In genomic region chr8:26884350-26884749, GRCm38 (mm10) we compare ENCODE assay signal across 25 mouse cellular contexts.
DNase-seq lines count a peak whose midpoint lies in the region; ATAC-seq and TF ChIP-seq lines count a peak whose summit lies in the region.
"Had no signal": no experiment of that assay in that cellular context is flagged by ENCODE, and none has a peak within 500 bp of the region (broad histone marks: within the 10 kb centered on the region; RNA-seq: fewer than 3 reads in every experiment).

No protein-coding gene starts in this region.

- H3K27ac ChIP-seq in heart, embryonic 12.5 days (ENCODE audit: poor library complexity, severe bottlenecking): 0 out of 2 replicates have a peak overlapping the region, but pooled peaks have one; percentile 35
- peak overlapping the region; percentile 17; the same call in 1 of the 2 replicates for H3K27ac ChIP-seq in limb, embryonic 12.5 days
- no peak overlapping the region for H3K27ac ChIP-seq in limb, embryonic 10.5 days
- H3K27ac ChIP-seq in stomach, embryonic 16.5 days (ENCODE audit: low read length): no peak overlapping the region
- no peak overlapping the region for H3K27ac ChIP-seq in stomach, postnatal 0 days (replicated peaks)
- H3K27ac ChIP-seq: embryonic facial prominence, embryonic 15.5 days; forebrain, embryonic 12.5 days; hindbrain, postnatal 0 days; kidney, embryonic 15.5 days; limb, embryonic 13.5 days; midbrain, embryonic 13.5 days; neural tube, embryonic 13.5 days had no signal

- no peaks in the 10 kb centered on the region for H3K27me3 ChIP-seq in heart, embryonic 12.5 days (replicated peaks)
- H3K27me3 ChIP-seq in limb, embryonic 12.5 days: peaks cover 37% of the 10 kb centered on the region
- peaks cover 84% of the 10 kb centered on the region for H3K27me3 ChIP-seq in limb, embryonic 10.5 days (ENCODE audit: low read depth, poor library complexity, severe bottlenecking)
- no peaks in the 10 kb centered on the region; the same call in 1 of the 2 replicates for H3K27me3 ChIP-seq in stomach, embryonic 16.5 days (ENCODE audit: control insufficient read depth, insufficient read depth, low read length)
- no peaks in the 10 kb centered on the region for H3K27me3 ChIP-seq in stomach, postnatal 0 days (ENCODE audit: control insufficient read depth, insufficient read depth, low read length)
- H3K27me3 ChIP-seq: embryonic facial prominence, embryonic 15.5 days; forebrain, embryonic 12.5 days; midbrain, embryonic 13.5 days; Patski had no signal

- H3K4me2 ChIP-seq in heart, embryonic 12.5 days: no peak overlapping the region
- no peak overlapping the region for H3K4me2 ChIP-seq in limb, embryonic 12.5 days
- H3K4me2 ChIP-seq in stomach, embryonic 16.5 days (ENCODE audit: low read depth, low read length): no peak overlapping the region
- H3K4me2 ChIP-seq in stomach, postnatal 0 days (replicated peaks; ENCODE audit: low read depth): no peak overlapping the region
- H3K4me2 ChIP-seq: embryonic facial prominence, embryonic 15.5 days; forebrain, embryonic 12.5 days; kidney, embryonic 15.5 days; limb, embryonic 13.5 days; liver, embryonic 11.5 days; midbrain, embryonic 13.5 days; neural tube, embryonic 13.5 days had no signal

- no peak for DNase-seq in heart, postnatal 25 days (ENCODE audit: low spot score)
- no peak for DNase-seq in limb, embryonic 10.5 days (ENCODE audit: low spot score)
- no peak for DNase-seq in stomach, postnatal 0 days (ENCODE audit: low spot score)
- DNase-seq in ovary, postnatal 36 days (ENCODE audit: low spot score): no peak
- DNase-seq: adrenal gland, postnatal 10 days; cerebellum, adult 8-10 months; cerebellum, postnatal 25 days; embryo, embryonic 11 days; forebrain, postnatal 0 days; kidney, adult 18-20 months; kidney, postnatal 25 days; thymus, adult 18-20 months; thymus, postnatal 36 days had no signal

- WGBS in heart, embryonic 12.5 days: 77% methylated on average over 13 of the region's 13 CpGs
- 59% methylated on average over 13 of the region's 13 CpGs for WGBS in limb, embryonic 12.5 days
- 70% methylated on average over 13 of the region's 13 CpGs for WGBS in limb, embryonic 10.5 days
- 42% methylated on average over 13 of the region's 13 CpGs for WGBS in stomach, embryonic 16.5 days
- WGBS in stomach, postnatal 0 days: 49% methylated on average over 13 of the region's 13 CpGs

- no peaks in the 10 kb centered on the region for H3K36me3 ChIP-seq in heart, embryonic 12.5 days
- H3K36me3 ChIP-seq in limb, embryonic 12.5 days: no peaks in the 10 kb centered on the region
- H3K36me3 ChIP-seq in limb, embryonic 10.5 days: no peaks in the 10 kb centered on the region
- no peaks in the 10 kb centered on the region for H3K36me3 ChIP-seq in stomach, embryonic 16.5 days (ENCODE audit: control insufficient read depth, insufficient read depth, low read length)
- H3K36me3 ChIP-seq in stomach, postnatal 0 days (ENCODE audit: control insufficient read depth, insufficient read depth, low read length): no peaks in the 10 kb centered on the region
- H3K36me3 ChIP-seq: embryonic facial prominence, embryonic 15.5 days; forebrain, embryonic 12.5 days; kidney, embryonic 15.5 days; limb, embryonic 13.5 days; midbrain, embryonic 13.5 days; neural tube, embryonic 13.5 days had no signal

- intact Hi-C loops in heart, postnatal 25 days (cut with DNase I): loop anchor here (5.0 kb wide), 2 partner anchors 77 to 197 kb away; no protein-coding TSS in a partner anchor

- no peak overlapping the region for H3K9ac ChIP-seq in heart, embryonic 12.5 days
- no peak overlapping the region for H3K9ac ChIP-seq in limb, embryonic 12.5 days (replicated peaks)
- H3K9ac ChIP-seq in stomach, embryonic 16.5 days (ENCODE audit: low read length): 0 out of 2 replicates have a peak overlapping the region, but pooled peaks have one; percentile 17
- no peak overlapping the region for H3K9ac ChIP-seq in stomach, postnatal 0 days (ENCODE audit: low read length)
- H3K9ac ChIP-seq: embryonic facial prominence, embryonic 15.5 days; forebrain, embryonic 12.5 days; forebrain, postnatal 0 days; kidney, embryonic 15.5 days; limb, embryonic 13.5 days; midbrain, embryonic 13.5 days; neural tube, embryonic 13.5 days had no signal

- TF ChIP-seq CTCF in stomach, postnatal 0 days (IDR thresholded peaks at IDR 0.05; ENCODE audit: low read depth): no peak

- peaks cover 63% of the 10 kb centered on the region for H3K4me1 ChIP-seq in heart, embryonic 12.5 days (replicated peaks)
- H3K4me1 ChIP-seq in limb, embryonic 12.5 days (replicated peaks): peaks cover 36% of the 10 kb centered on the region
- H3K4me1 ChIP-seq in limb, embryonic 10.5 days: peaks cover 64% of the 10 kb centered on the region
- H3K4me1 ChIP-seq in stomach, embryonic 16.5 days (ENCODE audit: control insufficient read depth, insufficient read depth, low read length): peaks cover 24% of the 10 kb centered on the region
- no peaks in the 10 kb centered on the region for H3K4me1 ChIP-seq in stomach, postnatal 0 days (replicated peaks; ENCODE audit: control insufficient read depth, insufficient read depth)
- H3K4me1 ChIP-seq: forebrain, embryonic 12.5 days; midbrain, embryonic 13.5 days had no signal

- no peak for ATAC-seq in heart, embryonic 12.5 days (ENCODE audit: insufficient number of reproducible peaks, low FRiP score)
- no peak for ATAC-seq in limb, embryonic 12.5 days (ENCODE audit: insufficient number of reproducible peaks, insufficient read depth, low FRiP score, low TSS enrichment, low read depth)
- no peak for ATAC-seq in stomach, embryonic 16.5 days (ENCODE audit: insufficient read depth, low FRiP score)
- no peak for ATAC-seq in stomach, postnatal 0 days (ENCODE audit: low FRiP score, low TSS enrichment)
- ATAC-seq: forebrain, postnatal 0 days; hindbrain, postnatal 0 days; midbrain, embryonic 13.5 days; Patski had no signal

- H3K9me3 ChIP-seq in heart, embryonic 12.5 days (replicated peaks): no peaks in the 10 kb centered on the region
- no peaks in the 10 kb centered on the region for H3K9me3 ChIP-seq in limb, embryonic 12.5 days
- no peaks in the 10 kb centered on the region for H3K9me3 ChIP-seq in limb, embryonic 10.5 days (replicated peaks)
- H3K9me3 ChIP-seq in stomach, embryonic 16.5 days (replicated peaks; ENCODE audit: control insufficient read depth, low read length): no peaks in the 10 kb centered on the region
- H3K9me3 ChIP-seq in stomach, postnatal 0 days (ENCODE audit: control insufficient read depth, low read length): no peaks in the 10 kb centered on the region
- H3K9me3 ChIP-seq: embryonic facial prominence, embryonic 15.5 days; forebrain, embryonic 12.5 days; kidney, embryonic 15.5 days; limb, embryonic 13.5 days; midbrain, embryonic 13.5 days; neural tube, embryonic 13.5 days had no signal

- TF ChIP-seq EP300 in stomach, postnatal 0 days (optimal IDR thresholded peaks at IDR 0.05): no peak

- no peak overlapping the region for H3K4me3 ChIP-seq in heart, embryonic 12.5 days
- H3K4me3 ChIP-seq in limb, embryonic 12.5 days (replicated peaks): no peak overlapping the region
- no peak overlapping the region for H3K4me3 ChIP-seq in limb, embryonic 10.5 days
- no peak overlapping the region for H3K4me3 ChIP-seq in stomach, embryonic 16.5 days (replicated peaks; ENCODE audit: low read length)
- no peak overlapping the region for H3K4me3 ChIP-seq in stomach, postnatal 0 days (ENCODE audit: low read depth, low read length)
- H3K4me3 ChIP-seq: embryonic facial prominence, embryonic 15.5 days; forebrain, embryonic 12.5 days; kidney, embryonic 15.5 days; limb, embryonic 13.5 days; midbrain, embryonic 13.5 days; neural tube, embryonic 13.5 days had no signal

Comparison
In these comparisons a context has a peak if more than half of its experiments do, and no peak if none do; other contexts are left out.
1. H3K27ac ChIP-seq: peak in heart, embryonic 12.5 days (single experiment) and limb, embryonic 12.5 days (single experiment); none in limb, embryonic 10.5 days (single experiment), stomach, embryonic 16.5 days (single experiment) and stomach, postnatal 0 days (single experiment).